Mouse (Mus musculus): ENCODE measurements around the gene Bco1. TPM values are rescaled to one million over a fixed set of nuclear protein-coding genes. Genes with fewer than 3 reads are reported as not detected.

The Bco1 gene
- polyA plus RNA-seq, 1 experiment, result 0.07 TPM

DNA sequence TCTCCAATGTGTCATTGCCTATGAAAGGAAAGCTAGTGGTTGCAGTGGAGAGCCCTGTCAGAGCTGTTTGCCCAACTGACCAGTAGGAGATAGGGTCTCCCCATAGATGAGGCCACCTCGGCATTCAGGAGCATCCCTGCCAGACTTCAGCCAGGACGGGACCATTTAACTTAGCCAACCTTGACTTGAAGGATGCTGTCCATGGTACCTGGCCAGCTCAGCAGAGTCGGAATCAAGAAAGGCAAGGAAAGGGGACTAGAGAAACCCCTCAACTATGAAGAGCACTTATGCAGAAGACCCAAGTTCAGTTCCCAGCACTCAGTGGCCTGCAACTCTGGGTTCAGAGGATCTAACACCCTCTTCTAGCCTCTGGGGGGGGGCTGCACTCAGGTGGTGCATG is 78.0 kb downstream of the Bco1 start:
- Histone ChIP-seq H3K4me3 (ENCODE audit: control insufficient read depth, insufficient read depth, low read length) (no peak overlapping the region), H3K4me1 (replicated peaks; ENCODE audit: control insufficient read depth, insufficient read depth, low read length) (no peaks in the 10 kb centered on the region), H3K27me3 (ENCODE audit: control insufficient read depth, insufficient read depth, low read length) (no peaks in the 10 kb centered on the region), H3K36me3 (ENCODE audit: control insufficient read depth, insufficient read depth, low read length) (no peaks in the 10 kb centered on the region), H3K27ac (ENCODE audit: control insufficient read depth, insufficient read depth, low read length) (no peak overlapping the region)
- no peak for TF ChIP-seq POLR2A (IDR thresholded peaks at IDR 0.05; ENCODE audit: control insufficient read depth, extremely low read depth, insufficient read depth, low read length, poor library complexity)
- TF ChIP-seq CTCF (IDR thresholded peaks at IDR 0.05; ENCODE audit: borderline replicate concordance, control insufficient read depth, extremely low read depth, insufficient read depth, low read length, poor library complexity), result no peak
- WGBS, result 93% methylated on average over 3 of the region's 3 CpGs
- no peak for DNase-seq

DNA sequence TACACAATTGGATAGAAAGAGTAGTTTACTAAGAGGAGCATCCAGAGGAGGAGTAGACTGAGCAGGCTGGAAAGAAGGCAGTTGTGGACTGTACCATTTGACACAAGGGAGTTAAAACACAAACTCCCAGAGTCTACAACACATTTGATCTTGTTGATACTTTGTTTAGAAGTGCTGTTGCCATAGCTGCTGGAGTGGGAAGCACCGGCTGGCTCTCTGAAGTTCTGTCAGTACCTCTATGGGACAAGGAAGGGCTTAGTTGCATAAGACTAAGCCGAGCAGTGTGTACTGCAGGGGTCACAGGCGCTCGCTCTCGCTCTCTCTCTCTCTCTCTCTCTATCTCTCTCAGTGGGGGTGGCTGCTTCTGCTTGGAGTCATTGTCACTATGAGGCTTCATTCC is 78.9 kb downstream of the Bco1 start:
- Histone ChIP-seq H3K27ac (ENCODE audit: control insufficient read depth, insufficient read depth, low read length) (no peak overlapping the region), H3K36me3 (ENCODE audit: control insufficient read depth, insufficient read depth, low read length) (no peaks in the 10 kb centered on the region), H3K4me3 (ENCODE audit: control insufficient read depth, insufficient read depth, low read length) (no peak overlapping the region), H3K4me1 (replicated peaks; ENCODE audit: control insufficient read depth, insufficient read depth, low read length) (no peaks in the 10 kb centered on the region), H3K27me3 (ENCODE audit: control insufficient read depth, insufficient read depth, low read length) (no peaks in the 10 kb centered on the region)
- 90% methylated on average over 5 of the region's 5 CpGs for WGBS
- DNase-seq, result no peak
- no peak for TF ChIP-seq CTCF (IDR thresholded peaks at IDR 0.05; ENCODE audit: borderline replicate concordance, control insufficient read depth, extremely low read depth, insufficient read depth, low read length, poor library complexity)
- TF ChIP-seq POLR2A (IDR thresholded peaks at IDR 0.05; ENCODE audit: control insufficient read depth, extremely low read depth, insufficient read depth, low read length, poor library complexity), result no peak

GRCm38 (mm10) chr8:117176308-117176707 is 80.7 kb downstream of the Bco1 start:
- H3K27ac ChIP-seq (ENCODE audit: control insufficient read depth, insufficient read depth, low read length), result no peak overlapping the region
- DNase-seq, result no peak
- no peaks in the 10 kb centered on the region for H3K4me1 ChIP-seq (replicated peaks; ENCODE audit: control insufficient read depth, insufficient read depth, low read length)
- TF ChIP-seq CTCF (IDR thresholded peaks at IDR 0.05; ENCODE audit: borderline replicate concordance, control insufficient read depth, extremely low read depth, insufficient read depth, low read length, poor library complexity) (no peak), POLR2A (IDR thresholded peaks at IDR 0.05; ENCODE audit: control insufficient read depth, extremely low read depth, insufficient read depth, low read length, poor library complexity) (no peak)
- H3K36me3 ChIP-seq (ENCODE audit: control insufficient read depth, insufficient read depth, low read length), result no peaks in the 10 kb centered on the region
- no peaks in the 10 kb centered on the region for H3K27me3 ChIP-seq (ENCODE audit: control insufficient read depth, insufficient read depth, low read length)
- H3K4me3 ChIP-seq (ENCODE audit: control insufficient read depth, insufficient read depth, low read length), result no peak overlapping the region
- 93% methylated on average over 5 of the region's 5 CpGs for WGBS

GRCm38 (mm10) chr8:117177236-117177635 is 81.6 kb downstream of the Bco1 start:
- 98% methylated on average over 7 of the region's 7 CpGs for WGBS
- no peak for TF ChIP-seq POLR2A (IDR thresholded peaks at IDR 0.05; ENCODE audit: control insufficient read depth, extremely low read depth, insufficient read depth, low read length, poor library complexity)
- TF ChIP-seq CTCF (IDR thresholded peaks at IDR 0.05; ENCODE audit: borderline replicate concordance, control insufficient read depth, extremely low read depth, insufficient read depth, low read length, poor library complexity), result no peak
- H3K27me3 ChIP-seq (ENCODE audit: control insufficient read depth, insufficient read depth, low read length), result no peaks in the 10 kb centered on the region
- H3K36me3 ChIP-seq (ENCODE audit: control insufficient read depth, insufficient read depth, low read length), result no peaks in the 10 kb centered on the region
- no peak overlapping the region for H3K27ac ChIP-seq (ENCODE audit: control insufficient read depth, insufficient read depth, low read length)
- H3K4me3 ChIP-seq (ENCODE audit: control insufficient read depth, insufficient read depth, low read length), result no peak overlapping the region
- no peaks in the 10 kb centered on the region for H3K4me1 ChIP-seq (replicated peaks; ENCODE audit: control insufficient read depth, insufficient read depth, low read length)
- DNase-seq, result no peak

DNA sequence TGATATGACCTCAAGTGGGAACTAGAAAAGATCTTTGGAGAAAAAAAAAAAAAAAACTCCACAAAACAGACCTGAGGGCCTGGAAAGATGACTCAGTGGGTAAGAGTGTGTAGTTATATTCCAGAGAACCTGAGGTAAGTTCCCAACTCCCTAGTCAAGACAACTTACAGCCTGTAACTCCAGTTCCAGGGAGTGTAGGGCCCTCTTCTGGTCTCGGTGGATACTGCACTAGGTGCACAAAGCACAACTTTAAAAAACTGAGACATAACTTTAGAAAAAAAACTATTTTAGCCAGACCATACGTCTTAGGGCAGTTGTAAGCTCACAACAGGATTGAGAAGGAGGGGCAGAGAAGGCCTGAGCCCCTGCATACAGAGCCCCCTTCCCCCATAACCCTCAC is 82.4 kb downstream of the Bco1 start:
- 88% methylated on average over 2 of the region's 2 CpGs for whole genome bisulfite sequencing
- Histone ChIP-seq H3K27ac (ENCODE audit: control insufficient read depth, insufficient read depth, low read length) (no peak overlapping the region), H3K4me1 (replicated peaks; ENCODE audit: control insufficient read depth, insufficient read depth, low read length) (no peaks in the 10 kb centered on the region), H3K36me3 (ENCODE audit: control insufficient read depth, insufficient read depth, low read length) (no peaks in the 10 kb centered on the region), H3K27me3 (ENCODE audit: control insufficient read depth, insufficient read depth, low read length) (no peaks in the 10 kb centered on the region), H3K4me3 (ENCODE audit: control insufficient read depth, insufficient read depth, low read length) (no peak overlapping the region)
- TF ChIP-seq POLR2A (IDR thresholded peaks at IDR 0.05; ENCODE audit: control insufficient read depth, extremely low read depth, insufficient read depth, low read length, poor library complexity) (no peak), CTCF (IDR thresholded peaks at IDR 0.05; ENCODE audit: borderline replicate concordance, control insufficient read depth, extremely low read depth, insufficient read depth, low read length, poor library complexity) (no peak)
- no peak for DNase-seq

DNA sequence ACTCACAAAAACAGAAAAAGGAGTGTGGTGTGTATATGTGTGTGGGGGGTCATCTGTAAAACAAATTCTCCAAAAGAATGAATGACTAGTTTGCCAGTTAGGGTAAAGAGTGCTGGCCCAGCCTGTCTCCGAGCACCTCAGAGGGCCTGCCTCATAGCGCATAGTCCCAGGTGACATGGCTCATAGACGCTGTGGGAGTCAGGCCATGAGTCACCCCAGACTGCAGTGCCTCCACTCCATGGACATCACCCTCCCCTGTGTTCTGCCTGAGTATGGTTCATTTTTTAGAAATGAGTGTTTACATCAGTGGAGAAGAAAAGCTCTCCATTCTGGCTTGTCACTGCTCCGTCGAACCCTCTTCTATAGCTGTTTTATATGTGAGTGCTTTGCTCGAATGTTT is 83.0 kb downstream of the Bco1 start:
- Histone ChIP-seq H3K27me3 (ENCODE audit: control insufficient read depth, insufficient read depth, low read length) (no peaks in the 10 kb centered on the region), H3K4me3 (ENCODE audit: control insufficient read depth, insufficient read depth, low read length) (no peak overlapping the region), H3K4me1 (replicated peaks; ENCODE audit: control insufficient read depth, insufficient read depth, low read length) (peaks cover 3% of the 10 kb centered on the region), H3K27ac (ENCODE audit: control insufficient read depth, insufficient read depth, low read length) (no peak overlapping the region), H3K36me3 (ENCODE audit: control insufficient read depth, insufficient read depth, low read length) (no peaks in the 10 kb centered on the region)
- no peak for DNase-seq
- 96% methylated on average over 6 of the region's 6 CpGs for WGBS
- TF ChIP-seq POLR2A (IDR thresholded peaks at IDR 0.05; ENCODE audit: control insufficient read depth, extremely low read depth, insufficient read depth, low read length, poor library complexity), result no peak
- no peak for TF ChIP-seq CTCF (IDR thresholded peaks at IDR 0.05; ENCODE audit: borderline replicate concordance, control insufficient read depth, extremely low read depth, insufficient read depth, low read length, poor library complexity)

GRCm38 (mm10) chr8:117182746-117183145 is 87.1 kb downstream of the Bco1 start:
- TF ChIP-seq CTCF (IDR thresholded peaks at IDR 0.05; ENCODE audit: borderline replicate concordance, control insufficient read depth, extremely low read depth, insufficient read depth, low read length, poor library complexity) (no peak), POLR2A (IDR thresholded peaks at IDR 0.05; ENCODE audit: control insufficient read depth, extremely low read depth, insufficient read depth, low read length, poor library complexity) (no peak)
- over 99% methylated on average over 4 of the region's 4 CpGs for WGBS
- H3K27me3 ChIP-seq (ENCODE audit: control insufficient read depth, insufficient read depth, low read length), result no peaks in the 10 kb centered on the region
- H3K4me3 ChIP-seq (ENCODE audit: control insufficient read depth, insufficient read depth, low read length), result no peak overlapping the region
- DNase-seq, result no peak
- peaks cover 6% of the 10 kb centered on the region for H3K4me1 ChIP-seq (replicated peaks; ENCODE audit: control insufficient read depth, insufficient read depth, low read length)
- H3K27ac ChIP-seq (ENCODE audit: control insufficient read depth, insufficient read depth, low read length), result no peak overlapping the region
- H3K36me3 ChIP-seq (ENCODE audit: control insufficient read depth, insufficient read depth, low read length), result no peaks in the 10 kb centered on the region

Other genes with a start within 250 kb of the Bco1 start
- gene Cmc2, start 174.4 kb upstream of the Bco1 start, polyA plus RNA-seq (2012; rRNA removed), result 16.2 and 18.9 TPM in 2 replicates
- 20.5 and 22.7 TPM in 2 replicates for gene Cenpn, start 174.1 kb upstream of the Bco1 start, polyA plus RNA-seq (2012; rRNA removed)
- gene Atmin, start 152.5 kb upstream of the Bco1 start, polyA plus RNA-seq (2012; rRNA removed), result 20.8 and 28.0 TPM in 2 replicates
- 0.53 and 0.55 TPM in 2 replicates for gene 1700030J22Rik, start 116.9 kb upstream of the Bco1 start, polyA plus RNA-seq (2012; rRNA removed)
- gene Gcsh, start 102.3 kb upstream of the Bco1 start, polyA plus RNA-seq (2012; rRNA removed), result 14.7 and 16.0 TPM in 2 replicates
- 0.09 and 0.16 TPM in 2 replicates for gene Pkd1l2, start 13.4 kb upstream of the Bco1 start, polyA plus RNA-seq (2012; rRNA removed)
- 6.3 and 7.1 TPM in 2 replicates for gene Gan, start 62.3 kb downstream of the Bco1 start, polyA plus RNA-seq (2012; rRNA removed)
- gene Cmip, start 161.2 kb downstream of the Bco1 start, polyA plus RNA-seq (2012; rRNA removed), result 103 and 134 TPM in 2 replicates